Mouse (Mus musculus) liver, adult 2 months (tissue): ENCODE results near the gene Mapk8ip2. TPM values are rescaled to one million over a fixed set of nuclear protein-coding genes. Genes with fewer than 3 reads are reported as not detected.
A peak's percentile ranks its signal among the peaks of the same experiment; 100 is the strongest.

Experiments
- DNase-seq: peaks from one replicate; pipeline ENCODE4 v3.0.0-alpha.2; 2011; ENCODE audit warnings: low read depth, low spot score; ENCODE audit errors: extremely low read depth
- H3K27ac ChIP-seq: fragments of 200-500 bp; replicated peaks from 2 replicates; pipeline ENCODE4 v1.5.1; 2012; ENCODE audit warnings: low read depth, mild to moderate bottlenecking, control low read depth, inconsistent platforms, low read length; ENCODE audit not compliant: insufficient read depth
- H3K27me3 ChIP-seq: fragments of 200-500 bp; 2 replicates; pipeline ENCODE4 v1.6.1; 2012; ENCODE audit warnings: mild to moderate bottlenecking, moderate library complexity, low read length, inconsistent platforms; ENCODE audit not compliant: control insufficient read depth, insufficient read depth
- H3K36me3 ChIP-seq: fragments of 200-500 bp; 2 replicates; pipeline ENCODE4 v1.6.1; 2012; ENCODE audit warnings: low read length, inconsistent platforms; ENCODE audit not compliant: control insufficient read depth, insufficient read depth
- H3K4me1 ChIP-seq: fragments of 200-500 bp; 2 replicates; pipeline ENCODE4 v1.6.1; 2011; ENCODE audit warnings: low read length; ENCODE audit not compliant: control insufficient read depth, insufficient read depth
- H3K4me3 ChIP-seq: fragments of 200-500 bp; 2 replicates; pipeline ENCODE4 v1.5.1; 2011; ENCODE audit warnings: low read depth, mild to moderate bottlenecking, control low read depth, low read length, moderate library complexity; ENCODE audit not compliant: insufficient read depth
- H3K79me2 ChIP-seq: fragments of 200-500 bp; 2 replicates; pipeline ENCODE4 v1.6.1; 2012; ENCODE audit warnings: inconsistent platforms, mild to moderate bottlenecking, low read length, moderate library complexity; ENCODE audit not compliant: control insufficient read depth, insufficient read depth
- H3K9ac ChIP-seq: fragments of 200-500 bp; 2 replicates; pipeline ENCODE4 v1.6.1; 2012; ENCODE audit warnings: low read depth, mild to moderate bottlenecking, control low read depth, inconsistent platforms, low read length
- CTCF ChIP-seq: fragments of 200-500 bp; IDR thresholded peaks from 2 replicates; pipeline ENCODE4 v1.5.1; 2011; ENCODE audit warnings: low read depth, low read length, control low read depth
- POLR2A ChIP-seq: fragments of 200-500 bp; IDR thresholded peaks from 2 replicates; pipeline ENCODE4 v1.6.1; 2011; ENCODE audit warnings: low read length, control low read depth; ENCODE audit not compliant: insufficient read depth; ENCODE audit errors: extremely low read depth
- WGBS: fragments of 180-500 bp; shearing (Covaris S2); methylation state at CpG from one replicate; pipeline ENCODE4 v1.1.7; 2018; 5-methylcytosine and 5-hydroxymethylcytosine counted together
- polyA plus RNA-seq: library from polyadenylated mRNA; depleted of rRNA; stranded (reverse); fragments of >200 nt; gene quantifications from 2 replicates; pipeline ENCODE4 v1.2.3, GENCODE M21; 2012
- total RNA-seq: library from RNA; depleted of rRNA; stranded (reverse); fragments of >200 nt; gene quantifications from 2 replicates; pipeline ENCODE4 v1.2.3, GENCODE M21; 2014

Gene Mapk8ip2
- total and polyA plus RNA-seq, 2 experiments, result 0.01 TPM; not detected in 1

GRCm38 (mm10) chr15:89465052-89465451 is 11.3 kb downstream of the Mapk8ip2 start:
- Histone ChIP-seq H3K4me3 (no peak overlapping the region), H3K27me3 (peaks cover 5% of the 10 kb centered on the region; the same call in 1 of the 2 replicates), H3K79me2 (no peaks in the 10 kb centered on the region), H3K9ac (no peak overlapping the region), H3K4me1 (no peaks in the 10 kb centered on the region), H3K27ac (no peak overlapping the region), H3K36me3 (no peaks in the 10 kb centered on the region)
- WGBS, result 28% methylated on average over 1 of the region's 1 CpGs
- no peak for DNase-seq
- TF ChIP-seq POLR2A (no peak), CTCF (no peak)

GRCm38 (mm10) chr15:89468577-89468976 is 14.9 kb downstream of the Mapk8ip2 start:
- no peaks in the 10 kb centered on the region for H3K36me3 ChIP-seq
- TF ChIP-seq POLR2A (no peak), CTCF (peak; percentile 58)
- H3K27me3 ChIP-seq, result no peaks in the 10 kb centered on the region
- no peaks in the 10 kb centered on the region for H3K79me2 ChIP-seq
- peak; percentile 33 for DNase-seq
- H3K9ac ChIP-seq, result no peak overlapping the region
- WGBS, result 24% methylated on average over 2 of the region's 2 CpGs
- H3K4me3 ChIP-seq, result no peak overlapping the region
- H3K27ac ChIP-seq, result no peak overlapping the region
- peaks cover 4% of the 10 kb centered on the region; the same call in 1 of the 2 replicates for H3K4me1 ChIP-seq

- Histone ChIP-seq H3K36me3 (no peaks in the 10 kb centered on the region), H3K79me2 (no peaks in the 10 kb centered on the region), H3K4me1 (peaks cover 8% of the 10 kb centered on the region), H3K9ac (no peak overlapping the region), H3K4me3 (no peak overlapping the region), H3K27ac (no peak overlapping the region), H3K27me3 (no peaks in the 10 kb centered on the region)
- TF ChIP-seq CTCF (no peak), POLR2A (no peak)
- 42% methylated on average over 4 of the region's 4 CpGs for WGBS
- peak; percentile 73 for DNase-seq
Measured at GRCm38 (mm10) chr15:89471476-89471875, 17.8 kb downstream of the Mapk8ip2 start.

GRCm38 (mm10) chr15:89473370-89473769 is 19.7 kb downstream of the Mapk8ip2 start:
- H3K27me3 ChIP-seq, result no peaks in the 10 kb centered on the region
- 95% methylated on average over 9 of the region's 9 CpGs for WGBS
- no peaks in the 10 kb centered on the region for H3K79me2 ChIP-seq
- H3K4me1 ChIP-seq, result peaks cover 13% of the 10 kb centered on the region
- H3K4me3 ChIP-seq, result no peak overlapping the region
- H3K36me3 ChIP-seq, result no peaks in the 10 kb centered on the region
- TF ChIP-seq CTCF, result no peak
- TF ChIP-seq POLR2A, result no peak
- no peak for DNase-seq
- H3K9ac ChIP-seq, result no peak overlapping the region
- no peak overlapping the region for H3K27ac ChIP-seq

GRCm38 (mm10) chr15:89473921-89474320 is 20.2 kb downstream of the Mapk8ip2 start:
- no peak for TF ChIP-seq CTCF
- TF ChIP-seq POLR2A, result no peak
- 94% methylated on average over 8 of the region's 8 CpGs for WGBS
- Histone ChIP-seq H3K4me3 (no peak overlapping the region), H3K9ac (no peak overlapping the region), H3K4me1 (peaks cover 13% of the 10 kb centered on the region), H3K27me3 (no peaks in the 10 kb centered on the region), H3K27ac (no peak overlapping the region), H3K36me3 (no peaks in the 10 kb centered on the region), H3K79me2 (no peaks in the 10 kb centered on the region)
- DNase-seq, result no peak

- Histone ChIP-seq H3K36me3 (no peaks in the 10 kb centered on the region), H3K79me2 (no peaks in the 10 kb centered on the region), H3K27me3 (no peaks in the 10 kb centered on the region), H3K9ac (no peak overlapping the region), H3K4me1 (peaks cover 13% of the 10 kb centered on the region), H3K27ac (no peak overlapping the region), H3K4me3 (no peak overlapping the region)
- WGBS, result 93% methylated on average over 19 of the region's 19 CpGs
- no peak for TF ChIP-seq POLR2A
- TF ChIP-seq CTCF, result no peak
- DNase-seq, result no peak
Measured at GRCm38 (mm10) chr15:89474596-89475292, 21.0 kb downstream of the Mapk8ip2 start.
